Mouse (Mus musculus) forebrain, embryonic 11.5 days (tissue): ENCODE data around the gene Naa30. TPM values are rescaled to one million over a fixed set of nuclear protein-coding genes. Genes with fewer than 3 reads are reported as not detected.

Experiments
- ATAC-seq: fragments of 200-750 bp; cut with Nextera tagmentation; replicated peaks from 2 replicates; pipeline ENCODE4 v1.8.0; 2017; ENCODE audit warnings: moderate TSS enrichment; ENCODE audit not compliant: low FRiP score
- DNase-seq: peaks from one replicate; pipeline ENCODE4 v3.0.0-alpha.2; 2017; ENCODE audit warnings: low spot score
- H3K27ac ChIP-seq: fragments of 300-500 bp; sonication (generic); 2 replicates; pipeline ENCODE4 v1.5.1; 2014; ENCODE audit warnings: low read depth, low read length
- H3K27me3 ChIP-seq: fragments of 300-500 bp; sonication (generic); 2 replicates; pipeline ENCODE4 v1.6.1; 2014; ENCODE audit warnings: mild to moderate bottlenecking, low read length, mixed read lengths; ENCODE audit not compliant: control insufficient read depth, insufficient read depth
- H3K36me3 ChIP-seq: fragments of 300-500 bp; sonication (generic); 2 replicates; pipeline ENCODE4 v1.6.1; 2014; ENCODE audit warnings: mild to moderate bottlenecking, low read length, moderate library complexity, mixed read lengths; ENCODE audit not compliant: control insufficient read depth, insufficient read depth
- H3K4me1 ChIP-seq: fragments of 300-500 bp; sonication (generic); replicated peaks from 2 replicates; pipeline ENCODE4 v1.6.1; 2014; ENCODE audit warnings: low read length, mixed read lengths; ENCODE audit not compliant: control insufficient read depth, insufficient read depth
- H3K4me2 ChIP-seq: fragments of 300-500 bp; sonication (generic); 2 replicates; pipeline ENCODE4 v1.6.1; 2014; ENCODE audit warnings: low read depth, mild to moderate bottlenecking, low read length, moderate library complexity, mixed read lengths; ENCODE audit not compliant: severe bottlenecking
- H3K4me3 ChIP-seq: fragments of 300-500 bp; sonication (generic); 2 replicates; pipeline ENCODE4 v1.5.1; 2014; ENCODE audit warnings: low read depth, low read length
- H3K9ac ChIP-seq: fragments of 300-500 bp; sonication (generic); 2 replicates; pipeline ENCODE4 v1.6.1; 2014; ENCODE audit warnings: low read length
- H3K9me3 ChIP-seq: fragments of 300-500 bp; sonication (generic); 2 replicates; pipeline ENCODE4 v1.6.1; 2016; ENCODE audit warnings: low read length, mixed read lengths; ENCODE audit not compliant: control insufficient read depth
- WGBS: fragments of 180-500 bp; shearing (Covaris S2); extraction: QIAGEN DNeasy Blood & Tissue Kit; methylation state at CpG from one replicate; pipeline ENCODE4 v1.1.7; 2014; 5-methylcytosine and 5-hydroxymethylcytosine counted together
- polyA plus RNA-seq: library from polyadenylated mRNA; unstranded; fragments of >200 nt; fragmentation: Nextera tagmentation; extraction: Ambion mirVana; gene quantifications from 2 replicates; pipeline ENCODE4 v1.2.1, GENCODE M21; 2014

Gene Naa30
- polyA plus RNA-seq = 18.4 and 19.3 TPM in 2 replicates

- Histone ChIP-seq H3K9ac (peak within 1 kb of the TSS; percentile 95), H3K4me2 (peak within 1 kb of the TSS; percentile 94), H3K36me3 (no peaks in the 10 kb centered on the region), H3K27ac (peak within 1 kb of the TSS; percentile 57), H3K4me1 (peaks cover 8% of the 10 kb centered on the region; the same call in 1 of the 2 replicates), H3K27me3 (no peaks in the 10 kb centered on the region), H3K9me3 (no peaks in the 10 kb centered on the region), H3K4me3 (peak within 1 kb of the TSS; percentile 95)
- peak; percentile 98 for DNase-seq
- under 1% methylated on average over 43 of the region's 86 CpGs for WGBS
- ATAC-seq = peak; percentile 96
Measured at GRCm38 (mm10) chr14:49171867-49172581, at the start of gene Naa30. TSS of gene Naa30 (plus strand) at chr14:49172226.

GRCm38 (mm10) chr14:49127162-49127779 lies 44.8 kb upstream of the Naa30 start:
- no peaks in the 10 kb centered on the region for H3K36me3 ChIP-seq
- peak overlapping the region; percentile 28 for H3K4me2 ChIP-seq
- no peaks in the 10 kb centered on the region for H3K27me3 ChIP-seq
- H3K4me3 ChIP-seq = no peak overlapping the region
- no peak; the same call in 1 of the 2 replicates for ATAC-seq
- H3K9me3 ChIP-seq = no peaks in the 10 kb centered on the region
- DNase-seq = peak; percentile 59
- 49% methylated on average over 23 of the region's 23 CpGs for WGBS
- H3K9ac ChIP-seq = no peak overlapping the region; the same call in 1 of the 2 replicates
- H3K27ac ChIP-seq = no peak overlapping the region
- H3K4me1 ChIP-seq = 0 out of 2 replicates have a peak, but pooled peaks cover 6% of the 10 kb centered on the region

GRCm38 (mm10) chr14:49128544-49129263 lies 43.3 kb upstream of the Naa30 start:
- no peaks in the 10 kb centered on the region for H3K9me3 ChIP-seq
- DNase-seq = no peak
- 0 out of 2 replicates have a peak, but pooled peaks cover 6% of the 10 kb centered on the region for H3K4me1 ChIP-seq
- no peak overlapping the region for H3K9ac ChIP-seq
- no peak overlapping the region for H3K4me2 ChIP-seq
- no peak overlapping the region for H3K4me3 ChIP-seq
- H3K36me3 ChIP-seq = no peaks in the 10 kb centered on the region
- ATAC-seq = no peak
- H3K27me3 ChIP-seq = no peaks in the 10 kb centered on the region
- no peak overlapping the region for H3K27ac ChIP-seq
- WGBS = 43% methylated on average over 10 of the region's 10 CpGs

GRCm38 (mm10) chr14:49132391-49132790 lies 39.6 kb upstream of the Naa30 start:
- H3K36me3 ChIP-seq = no peaks in the 10 kb centered on the region
- no peak overlapping the region for H3K27ac ChIP-seq
- H3K4me1 ChIP-seq = 0 out of 2 replicates have a peak, but pooled peaks cover 2% of the 10 kb centered on the region
- DNase-seq (no peak), ATAC-seq (no peak)
- H3K9ac ChIP-seq = no peak overlapping the region
- H3K9me3 ChIP-seq = no peaks in the 10 kb centered on the region
- H3K4me3 ChIP-seq = no peak overlapping the region
- 87% methylated on average over 3 of the region's 3 CpGs for WGBS
- H3K4me2 ChIP-seq = no peak overlapping the region
- no peaks in the 10 kb centered on the region for H3K27me3 ChIP-seq

GRCm38 (mm10) chr14:49138171-49138570 lies 33.9 kb upstream of the Naa30 start:
- Histone ChIP-seq H3K9me3 (no peaks in the 10 kb centered on the region), H3K36me3 (no peaks in the 10 kb centered on the region), H3K27ac (no peak overlapping the region), H3K27me3 (no peaks in the 10 kb centered on the region), H3K4me3 (no peak overlapping the region), H3K4me1 (peaks cover 7% of the 10 kb centered on the region; the same call in 1 of the 2 replicates), H3K4me2 (no peak overlapping the region), H3K9ac (no peak overlapping the region)
- ATAC-seq = no peak
- 58% methylated on average over 1 of the region's 1 CpGs for WGBS
- no peak for DNase-seq

GRCm38 (mm10) chr14:49140756-49141155 lies 31.3 kb upstream of the Naa30 start:
- Histone ChIP-seq H3K36me3 (no peaks in the 10 kb centered on the region), H3K27me3 (no peaks in the 10 kb centered on the region), H3K9me3 (no peaks in the 10 kb centered on the region), H3K4me2 (no peak overlapping the region), H3K27ac (no peak overlapping the region), H3K4me3 (no peak overlapping the region), H3K4me1 (peaks cover 7% of the 10 kb centered on the region; the same call in 1 of the 2 replicates), H3K9ac (no peak overlapping the region)
- DNase-seq (no peak), ATAC-seq (no peak)
- WGBS = 95% methylated on average over 7 of the region's 7 CpGs

GRCm38 (mm10) chr14:49153801-49154200 lies 18.2 kb upstream of the Naa30 start:
- Histone ChIP-seq H3K9me3 (no peaks in the 10 kb centered on the region), H3K27me3 (no peaks in the 10 kb centered on the region), H3K9ac (no peak overlapping the region), H3K27ac (no peak overlapping the region), H3K4me2 (no peak overlapping the region), H3K36me3 (no peaks in the 10 kb centered on the region), H3K4me1 (no peaks in the 10 kb centered on the region), H3K4me3 (no peak overlapping the region)
- 27% methylated on average over 7 of the region's 7 CpGs for WGBS
- DNase-seq = peak; percentile 80
- no peak for ATAC-seq

GRCm38 (mm10) chr14:49155572-49155971 lies 16.5 kb upstream of the Naa30 start:
- H3K4me2 ChIP-seq = no peak overlapping the region
- no peak overlapping the region for H3K9ac ChIP-seq
- H3K27ac ChIP-seq = no peak overlapping the region
- H3K4me1 ChIP-seq = no peaks in the 10 kb centered on the region
- WGBS = 18% methylated on average over 5 of the region's 5 CpGs
- ATAC-seq = no peak
- no peaks in the 10 kb centered on the region for H3K27me3 ChIP-seq
- no peak for DNase-seq
- no peaks in the 10 kb centered on the region for H3K36me3 ChIP-seq
- H3K9me3 ChIP-seq = no peaks in the 10 kb centered on the region
- no peak overlapping the region for H3K4me3 ChIP-seq
